18 mouse cellular contexts compared by ENCODE assay signal in genomic region chr9:107430445-107430844, GRCm38 (mm10). TPM values are rescaled to one million over a fixed set of nuclear protein-coding genes. Genes with fewer than 3 reads are reported as not detected.
A peak's percentile ranks its signal among the peaks of the same experiment; 100 is the strongest.
DNase-seq lines count a peak whose midpoint lies in the region; ATAC-seq lines count a peak whose summit lies in the region.
"Had no signal": no experiment of that assay in that cellular context is flagged by ENCODE, and none has a peak within 500 bp of the region (broad histone marks: within the 10 kb centered on the region; RNA-seq: fewer than 3 reads in every experiment).

No protein-coding gene starts in this region.

- H3K36me3 ChIP-seq in forebrain, embryonic 10.5 days (replicated peaks), result no peaks in the 10 kb centered on the region
- H3K36me3 ChIP-seq in forebrain, embryonic 12.5 days (replicated peaks), result no peaks in the 10 kb centered on the region
- H3K36me3 ChIP-seq in hindbrain, embryonic 12.5 days, result no peaks in the 10 kb centered on the region
- H3K36me3 ChIP-seq in midbrain, embryonic 15.5 days (replicated peaks), result no peaks in the 10 kb centered on the region
- no peaks in the 10 kb centered on the region for H3K36me3 ChIP-seq in intestine, embryonic 16.5 days (ENCODE audit: control insufficient read depth, insufficient read depth, low read length)
- H3K36me3 ChIP-seq: G1E had no signal

- H3K27me3 ChIP-seq in forebrain, embryonic 10.5 days (ENCODE audit: poor library complexity, severe bottlenecking), result peaks cover 26% of the 10 kb centered on the region
- H3K27me3 ChIP-seq in forebrain, embryonic 12.5 days, result peaks cover 18% of the 10 kb centered on the region
- H3K27me3 ChIP-seq in hindbrain, embryonic 12.5 days, result peaks cover 15% of the 10 kb centered on the region
- H3K27me3 ChIP-seq in midbrain, embryonic 15.5 days (replicated peaks), result no peaks in the 10 kb centered on the region
- H3K27me3 ChIP-seq in intestine, embryonic 16.5 days (replicated peaks; ENCODE audit: control insufficient read depth, insufficient read depth, low read length), result peaks cover 3% of the 10 kb centered on the region; the same call in 1 of the 2 replicates

- H3K27ac ChIP-seq in forebrain, embryonic 10.5 days, result peak overlapping the region; percentile 30; the same call in 1 of the 2 replicates
- H3K27ac ChIP-seq in forebrain, embryonic 12.5 days, result 0 out of 2 replicates have a peak overlapping the region, but pooled peaks have one; percentile 59
- H3K27ac ChIP-seq in hindbrain, embryonic 12.5 days, result peak overlapping the region; percentile 82
- peak overlapping the region; percentile 9; the same call in 1 of the 2 replicates for H3K27ac ChIP-seq in midbrain, embryonic 15.5 days
- H3K27ac ChIP-seq in intestine, embryonic 16.5 days (ENCODE audit: low read length), result no peak overlapping the region

- H3K4me2 ChIP-seq in forebrain, embryonic 12.5 days, result no peak overlapping the region
- H3K4me2 ChIP-seq in hindbrain, embryonic 12.5 days (replicated peaks), result peak overlapping the region; percentile 8
- no peak overlapping the region for H3K4me2 ChIP-seq in midbrain, embryonic 15.5 days
- no peak overlapping the region for H3K4me2 ChIP-seq in intestine, embryonic 16.5 days (ENCODE audit: low read depth, low read length)

- H3K4me3 ChIP-seq in forebrain, embryonic 10.5 days, result no peak overlapping the region
- no peak overlapping the region for H3K4me3 ChIP-seq in forebrain, embryonic 12.5 days (replicated peaks)
- H3K4me3 ChIP-seq in hindbrain, embryonic 12.5 days, result no peak overlapping the region
- H3K4me3 ChIP-seq in midbrain, embryonic 15.5 days, result no peak overlapping the region
- H3K4me3 ChIP-seq in intestine, embryonic 16.5 days (ENCODE audit: low read length), result no peak overlapping the region
- H3K4me3 ChIP-seq: erythroblast, embryonic 14.5 days had no signal

- no peaks in the 10 kb centered on the region for H3K9me3 ChIP-seq in forebrain, embryonic 10.5 days
- no peaks in the 10 kb centered on the region for H3K9me3 ChIP-seq in forebrain, embryonic 12.5 days
- no peaks in the 10 kb centered on the region for H3K9me3 ChIP-seq in hindbrain, embryonic 12.5 days (replicated peaks)
- H3K9me3 ChIP-seq in midbrain, embryonic 15.5 days, result no peaks in the 10 kb centered on the region
- no peaks in the 10 kb centered on the region for H3K9me3 ChIP-seq in intestine, embryonic 16.5 days (ENCODE audit: control insufficient read depth, low read length)
- H3K9me3 ChIP-seq: G1E had no signal

- no peak overlapping the region for H3K9ac ChIP-seq in forebrain, embryonic 12.5 days
- H3K9ac ChIP-seq in hindbrain, embryonic 12.5 days, result 0 out of 2 replicates have a peak overlapping the region, but pooled peaks have one; percentile 2
- no peak overlapping the region for H3K9ac ChIP-seq in midbrain, embryonic 15.5 days
- no peak overlapping the region for H3K9ac ChIP-seq in intestine, embryonic 16.5 days (ENCODE audit: low read depth, low read length)

- WGBS in forebrain, embryonic 10.5 days, result 81% methylated on average over 12 of the region's 12 CpGs
- WGBS in forebrain, embryonic 12.5 days, result 51% methylated on average over 12 of the region's 12 CpGs
- 35% methylated on average over 12 of the region's 12 CpGs for WGBS in hindbrain, embryonic 12.5 days
- WGBS in midbrain, embryonic 15.5 days, result 40% methylated on average over 12 of the region's 12 CpGs
- 56% methylated on average over 12 of the region's 12 CpGs for WGBS in intestine, embryonic 16.5 days

- no peak for DNase-seq in forebrain, embryonic 10.5 days (ENCODE audit: extremely low spot score, low spot score)
- no peak for DNase-seq in frontal cortex, adult 2 months (ENCODE audit: extremely low spot score in 1 of 2, low spot score in 1 of 2)
- no peak for DNase-seq in retina, embryonic 14.5 days (ENCODE audit: low spot score)
- DNase-seq: cerebellum, adult 11 months; cerebellum, postnatal 36 days; heart, postnatal 4 days; kidney, adult 2 months; kidney, postnatal 14 days; liver; lung, adult 2 months; lung, postnatal 4 days; thymus, postnatal 36 days had no signal

- peaks cover 78% of the 10 kb centered on the region for H3K4me1 ChIP-seq in forebrain, embryonic 10.5 days
- H3K4me1 ChIP-seq in forebrain, embryonic 12.5 days, result peaks cover 68% of the 10 kb centered on the region
- peaks cover 88% of the 10 kb centered on the region for H3K4me1 ChIP-seq in hindbrain, embryonic 12.5 days
- H3K4me1 ChIP-seq in midbrain, embryonic 15.5 days, result peaks cover 66% of the 10 kb centered on the region
- H3K4me1 ChIP-seq in intestine, embryonic 16.5 days (ENCODE audit: control insufficient read depth, insufficient read depth, low read length), result peaks cover 2% of the 10 kb centered on the region; the same call in 1 of the 2 replicates

- peak; percentile 53 for ATAC-seq in forebrain, embryonic 12.5 days (ENCODE audit: low FRiP score)
- peak; percentile 34; the same call in 1 of the 2 replicates for ATAC-seq in hindbrain, embryonic 12.5 days (ENCODE audit: low FRiP score)
- ATAC-seq in midbrain, embryonic 15.5 days (replicated peaks), result no peak
- no peak for ATAC-seq in intestine, embryonic 16.5 days

RNA-seq across cellular contexts. Expression of gene Cacna2d2, which starts 31.0 kb away (rescaled TPM):
- polyA plus RNA-seq in forebrain, embryonic 10.5 days (2016; fragmentation: Nextera tagmentation; extraction: Ambion mirVana), result 1.0 and 1.2 TPM in 2 replicates
- polyA plus RNA-seq in forebrain, embryonic 12.5 days (2016; fragmentation: Nextera tagmentation; extraction: Ambion mirVana), result 3.3 and 3.4 TPM in 2 replicates
- polyA plus RNA-seq in hindbrain, embryonic 12.5 days (2016; fragmentation: Nextera tagmentation; extraction: Ambion mirVana), result 4.6 and 4.7 TPM in 2 replicates
- 10.2 and 10.3 TPM in 2 replicates for polyA plus RNA-seq in midbrain, embryonic 15.5 days (2015; fragmentation: Nextera tagmentation; extraction: Ambion mirVana)
- polyA plus RNA-seq in frontal cortex, adult 2 months (2012; rRNA removed), result 33.1 and 35.7 TPM in 2 replicates
- 0.50 and 0.77 TPM in 2 replicates for polyA plus RNA-seq in intestine, embryonic 16.5 days (2015; fragmentation: Nextera tagmentation; extraction: Ambion mirVana)
- polyA plus RNA-seq: erythroblast, embryonic 14.5 days had no signal

Comparison
In these comparisons a context has a peak if more than half of its experiments do, and no peak if none do; other contexts are left out.
1. ATAC-seq: peak in forebrain, embryonic 12.5 days (single experiment) and hindbrain, embryonic 12.5 days (single experiment); none in midbrain, embryonic 15.5 days (single experiment) and intestine, embryonic 16.5 days (single experiment).